Mouse (Mus musculus) intestine, embryonic 16.5 days (tissue): ENCODE results near the gene Ldhb. TPM values are rescaled to one million over a fixed set of nuclear protein-coding genes. Genes with fewer than 3 reads are reported as not detected.

Experiments used
- ATAC-seq: fragments of 200-750 bp; cut with Nextera tagmentation; 2 replicates; pipeline ENCODE4 v1.8.0; 2017; ENCODE audit warnings: moderate TSS enrichment, moderate library complexity
- H3K27ac ChIP-seq: fragments of 300-500 bp; sonication (generic); 2 replicates; pipeline ENCODE4 v1.5.1; 2014; ENCODE audit warnings: mild to moderate bottlenecking, low read length
- H3K27me3 ChIP-seq: fragments of 300-500 bp; sonication (generic); replicated peaks from 2 replicates; pipeline ENCODE4 v1.6.1; 2014; ENCODE audit warnings: low read length, control low read depth, mixed read lengths; ENCODE audit not compliant: control insufficient read depth, insufficient read depth
- H3K36me3 ChIP-seq: fragments of 300-500 bp; sonication (generic); 2 replicates; pipeline ENCODE4 v1.6.1; 2014; ENCODE audit warnings: low read length, control low read depth; ENCODE audit not compliant: control insufficient read depth, insufficient read depth
- H3K4me1 ChIP-seq: fragments of 300-500 bp; sonication (generic); 2 replicates; pipeline ENCODE4 v1.6.1; 2014; ENCODE audit warnings: low read length, control low read depth, mixed read lengths; ENCODE audit not compliant: control insufficient read depth, insufficient read depth
- H3K4me2 ChIP-seq: fragments of 300-500 bp; sonication (generic); 2 replicates; pipeline ENCODE4 v1.6.1; 2014; ENCODE audit warnings: low read depth, low read length, control low read depth
- H3K4me3 ChIP-seq: fragments of 300-500 bp; sonication (generic); 2 replicates; pipeline ENCODE4 v1.5.1; 2014; ENCODE audit warnings: mild to moderate bottlenecking, low read length
- H3K9ac ChIP-seq: fragments of 300-500 bp; sonication (generic); 2 replicates; pipeline ENCODE4 v1.6.1; 2014; ENCODE audit warnings: low read depth, low read length
- H3K9me3 ChIP-seq: fragments of 300-500 bp; sonication (generic); 2 replicates; pipeline ENCODE4 v1.6.1; 2016; ENCODE audit warnings: low read length, control low read depth; ENCODE audit not compliant: control insufficient read depth
- WGBS: fragments of 180-500 bp; shearing (Covaris S2); extraction: QIAGEN DNeasy Blood & Tissue Kit; methylation state at CpG from one replicate; pipeline ENCODE4 v1.1.7; 2014; 5-methylcytosine and 5-hydroxymethylcytosine counted together
- polyA plus RNA-seq: library from polyadenylated mRNA; unstranded; fragments of >200 nt; fragmentation: Nextera tagmentation; extraction: Ambion mirVana; gene quantifications from 2 replicates; pipeline ENCODE4 v1.2.1, GENCODE M21; 2015

The Ldhb gene
- polyA plus RNA-seq, 1 experiment from 2014 or later, result 93.6 TPM

GRCm38 (mm10) chr6:142469602-142470001 lies 38.2 kb downstream of the Ldhb start:
- H3K4me3 ChIP-seq, result no peak overlapping the region

GRCm38 (mm10) chr6:142462194-142462593 lies 45.6 kb downstream of the Ldhb start:
- Histone ChIP-seq H3K9ac (no peak overlapping the region), H3K9me3 (no peaks in the 10 kb centered on the region), H3K4me3 (no peak overlapping the region), H3K4me1 (no peaks in the 10 kb centered on the region), H3K27ac (no peak overlapping the region), H3K36me3 (no peaks in the 10 kb centered on the region), H3K4me2 (no peak overlapping the region), H3K27me3 (no peaks in the 10 kb centered on the region)
- WGBS, result 76% methylated on average over 6 of the region's 6 CpGs
- no peak for ATAC-seq

More at GRCm38 (mm10) chr6:142469602-142470001, 38.2 kb downstream of the Ldhb start:
- Histone ChIP-seq H3K9me3 (no peaks in the 10 kb centered on the region), H3K36me3 (no peaks in the 10 kb centered on the region), H3K4me2 (no peak overlapping the region), H3K4me1 (no peaks in the 10 kb centered on the region), H3K9ac (no peak overlapping the region), H3K27me3 (no peaks in the 10 kb centered on the region), H3K27ac (no peak overlapping the region)
- 52% methylated on average over 4 of the region's 4 CpGs for WGBS
- ATAC-seq, result no peak

- Histone ChIP-seq H3K27ac (no peak overlapping the region), H3K9ac (no peak overlapping the region), H3K9me3 (no peaks in the 10 kb centered on the region), H3K27me3 (no peaks in the 10 kb centered on the region), H3K36me3 (no peaks in the 10 kb centered on the region), H3K4me2 (no peak overlapping the region), H3K4me3 (no peak overlapping the region), H3K4me1 (no peaks in the 10 kb centered on the region)
- 0 out of 2 replicates have a peak, but pooled peaks have one; percentile 23 for ATAC-seq
- 56% methylated on average over 14 of the region's 14 CpGs for WGBS
Measured at GRCm38 (mm10) chr6:142459017-142459678, 48.6 kb downstream of the Ldhb start.

GRCm38 (mm10) chr6:142458010-142458409 lies 49.7 kb downstream of the Ldhb start:
- Histone ChIP-seq H3K4me2 (no peak overlapping the region), H3K4me3 (no peak overlapping the region), H3K9me3 (no peaks in the 10 kb centered on the region), H3K9ac (no peak overlapping the region), H3K27me3 (no peaks in the 10 kb centered on the region), H3K4me1 (no peaks in the 10 kb centered on the region), H3K36me3 (no peaks in the 10 kb centered on the region), H3K27ac (no peak overlapping the region)
- 30% methylated on average over 7 of the region's 7 CpGs for WGBS
- no peak for ATAC-seq

GRCm38 (mm10) chr6:142455314-142455996 lies 52.3 kb downstream of the Ldhb start:
- Histone ChIP-seq H3K36me3 (no peaks in the 10 kb centered on the region), H3K4me2 (no peak overlapping the region), H3K4me3 (no peak overlapping the region), H3K9me3 (no peaks in the 10 kb centered on the region), H3K27me3 (no peaks in the 10 kb centered on the region), H3K27ac (no peak overlapping the region), H3K4me1 (no peaks in the 10 kb centered on the region), H3K9ac (no peak overlapping the region)
- ATAC-seq, result peak; percentile 89
- 61% methylated on average over 7 of the region's 7 CpGs for WGBS

GRCm38 (mm10) chr6:142453311-142453710 lies 54.4 kb downstream of the Ldhb start:
- Histone ChIP-seq H3K4me1 (no peaks in the 10 kb centered on the region), H3K27ac (no peak overlapping the region), H3K36me3 (no peaks in the 10 kb centered on the region), H3K27me3 (no peaks in the 10 kb centered on the region), H3K4me2 (no peak overlapping the region), H3K9me3 (no peaks in the 10 kb centered on the region), H3K9ac (no peak overlapping the region), H3K4me3 (no peak overlapping the region)
- WGBS, result 91% methylated on average over 2 of the region's 2 CpGs
- no peak for ATAC-seq

- WGBS, result 70% methylated on average over 12 of the region's 12 CpGs
- H3K4me1 ChIP-seq, result no peaks in the 10 kb centered on the region
Measured at GRCm38 (mm10) chr6:142451381-142451780, 56.4 kb downstream of the Ldhb start.

More at GRCm38 (mm10) chr6:142451381-142451780, 56.4 kb downstream of the Ldhb start:
- Histone ChIP-seq H3K27ac (no peak overlapping the region), H3K9me3 (no peaks in the 10 kb centered on the region), H3K36me3 (no peaks in the 10 kb centered on the region), H3K4me3 (no peak overlapping the region), H3K27me3 (no peaks in the 10 kb centered on the region), H3K4me2 (no peak overlapping the region), H3K9ac (no peak overlapping the region)
- ATAC-seq, result no peak

Other genes starting within 250 kb of the Ldhb start
- 35.9 and 42.4 TPM in 2 replicates for gene Iapp, start 209.5 kb downstream of the Ldhb start, polyA plus RNA-seq
- gene Slco1a5, start 185.0 kb downstream of the Ldhb start, polyA plus RNA-seq, result 0.06 TPM in 1 of 2 replicates, not detected in the other
- gene Pyroxd1, start 162.3 kb downstream of the Ldhb start, polyA plus RNA-seq, result 13.2 and 13.4 TPM in 2 replicates
- gene Recql, start 120.9 kb downstream of the Ldhb start, polyA plus RNA-seq, result 16.6 and 18.0 TPM in 2 replicates
- 55.9 and 59.3 TPM in 2 replicates for gene Golt1b, start 120.7 kb downstream of the Ldhb start, polyA plus RNA-seq
- gene Spx, start 94.5 kb downstream of the Ldhb start, polyA plus RNA-seq, result 0.18 and 0.40 TPM in 2 replicates
- 0.69 and 1.7 TPM in 2 replicates for gene Gys2, start 34.8 kb downstream of the Ldhb start, polyA plus RNA-seq
- 30.1 and 35.7 TPM in 2 replicates for gene Kcnj8, start 63.7 kb upstream of the Ldhb start, polyA plus RNA-seq
- 7.6 and 7.8 TPM in 2 replicates for gene Abcc9, start 194.4 kb upstream of the Ldhb start, polyA plus RNA-seq
- gene Cmas, start 248.7 kb upstream of the Ldhb start, polyA plus RNA-seq, result 145 and 153 TPM in 2 replicates